Mouse (Mus musculus) cortical plate, adult 2 months (tissue): ENCODE measurements at regions not wholly inside any gene's neighbourhood (a gene's known extent, or its start where the extent isn't known, plus 50 kb on each side); places are given as distances from the start of the nearest gene placed in this dataset.

Source experiments
- H3K27ac ChIP-seq: fragments of 200-500 bp; 2 replicates; pipeline ENCODE4 v1.5.1; 2012; ENCODE audit warnings: low read length, control low read depth, inconsistent platforms; ENCODE audit not compliant: insufficient read depth
- H3K4me1 ChIP-seq: fragments of 200-500 bp; 2 replicates; pipeline ENCODE4 v1.6.1; 2011; ENCODE audit warnings: low read length; ENCODE audit not compliant: control insufficient read depth, insufficient read depth
- H3K4me3 ChIP-seq: fragments of 200-500 bp; 2 replicates; pipeline ENCODE4 v1.5.1; 2011; ENCODE audit warnings: mild to moderate bottlenecking, low read length, control low read depth; ENCODE audit not compliant: insufficient read depth
- CTCF ChIP-seq: fragments of 200-500 bp; IDR thresholded peaks from 2 replicates; pipeline ENCODE4 v1.5.1; 2011; ENCODE audit warnings: mild to moderate bottlenecking, control low read depth, low read length; ENCODE audit not compliant: insufficient read depth; ENCODE audit errors: extremely low read depth
- POLR2A ChIP-seq: fragments of 200-500 bp; IDR thresholded peaks from 2 replicates; pipeline ENCODE4 v1.6.1; 2011; ENCODE audit warnings: mild to moderate bottlenecking, low read length, control low read depth; ENCODE audit not compliant: insufficient read depth; ENCODE audit errors: extremely low read depth

DNA sequence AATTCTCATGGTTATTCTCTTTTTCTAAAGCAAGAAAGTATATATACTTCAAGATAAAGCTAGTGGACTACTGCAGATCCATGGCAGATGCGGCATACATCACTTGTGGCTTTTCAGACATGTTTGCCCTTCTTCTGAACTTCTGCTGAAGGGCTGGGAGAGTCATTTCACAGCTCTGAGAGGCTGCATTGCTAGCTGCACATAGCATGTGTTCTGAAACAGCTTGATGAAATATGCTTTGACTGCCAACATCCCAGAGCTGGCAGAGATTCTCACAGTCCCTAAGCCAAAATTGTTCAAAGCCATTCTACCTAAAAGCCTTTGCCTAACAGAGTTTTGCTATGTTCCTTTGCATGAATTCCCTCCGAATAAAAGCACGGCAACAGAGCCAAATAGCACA, 177.9 kb downstream of the Gm9733 start:
- no peak overlapping the region for H3K27ac ChIP-seq
- TF ChIP-seq POLR2A: no peak
- no peak for TF ChIP-seq CTCF
- no peak overlapping the region for H3K4me3 ChIP-seq
- no peaks in the 10 kb centered on the region; the same call in 1 of the 2 replicates for H3K4me1 ChIP-seq

GRCm38 (mm10) chr3:15156681-15157080, 175.4 kb downstream of the Gm9733 start:
- H3K27ac ChIP-seq: no peak overlapping the region
- no peak for TF ChIP-seq POLR2A
- no peak for TF ChIP-seq CTCF
- no peaks in the 10 kb centered on the region; the same call in 1 of the 2 replicates for H3K4me1 ChIP-seq

GRCm38 (mm10) chr3:15157842-15158241, 174.3 kb downstream of the Gm9733 start:
- Histone ChIP-seq H3K27ac (no peak overlapping the region), H3K4me1 (no peaks in the 10 kb centered on the region; the same call in 1 of the 2 replicates), H3K4me3 (no peak overlapping the region)
- no peak for TF ChIP-seq POLR2A
- TF ChIP-seq CTCF: no peak

More at GRCm38 (mm10) chr3:15156681-15157080, 175.4 kb downstream of the Gm9733 start:
- no peak overlapping the region for H3K4me3 ChIP-seq

- Histone ChIP-seq H3K4me1 (no peaks in the 10 kb centered on the region; the same call in 1 of the 2 replicates), H3K27ac (no peak overlapping the region), H3K4me3 (no peak overlapping the region)
- TF ChIP-seq CTCF (no peak), POLR2A (no peak)
Measured at GRCm38 (mm10) chr3:15158926-15159325, 173.2 kb downstream of the Gm9733 start.

DNA sequence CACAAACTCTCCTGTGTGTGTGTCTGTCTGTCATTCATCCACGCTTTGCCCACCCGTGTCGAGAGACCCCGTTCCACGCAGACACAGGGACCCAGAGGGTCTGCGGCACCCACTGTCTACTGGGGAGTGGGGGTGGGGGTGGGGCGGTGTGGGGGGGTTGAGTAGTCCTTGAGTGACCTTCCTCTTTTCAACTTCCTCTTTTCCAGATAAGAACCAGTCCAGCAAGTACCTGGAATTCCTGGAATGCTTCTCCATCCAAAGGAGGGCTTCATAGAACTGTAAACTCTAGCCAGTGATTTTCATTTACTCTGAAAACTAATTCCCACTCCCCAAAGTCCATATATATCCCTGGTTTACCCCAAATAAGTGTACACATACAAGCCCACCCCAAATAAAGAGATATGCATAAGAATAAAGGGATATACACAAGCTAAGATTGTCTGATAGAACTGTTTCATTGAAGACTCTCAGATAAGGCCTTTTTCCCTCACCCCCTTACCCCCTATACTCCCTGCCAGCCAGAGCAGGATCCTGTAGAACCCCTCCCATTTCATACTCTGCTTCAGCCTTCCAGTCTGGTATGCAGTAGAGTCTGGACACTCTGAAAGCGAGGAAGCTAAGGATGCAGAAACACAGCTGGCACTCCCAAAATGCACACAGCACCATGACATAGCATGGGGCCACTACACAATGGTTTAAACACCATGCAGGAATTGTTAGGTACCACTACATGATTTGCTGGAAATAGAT, 172.0 kb downstream of the Gm9733 start:
- Histone ChIP-seq H3K4me1 (no peaks in the 10 kb centered on the region; the same call in 1 of the 2 replicates), H3K4me3 (no peak overlapping the region), H3K27ac (no peak overlapping the region)
- TF ChIP-seq CTCF: no peak
- no peak for TF ChIP-seq POLR2A

GRCm38 (mm10) chr3:15175811-15176210, 156.3 kb downstream of the Gm9733 start:
- no peak overlapping the region for H3K27ac ChIP-seq
- TF ChIP-seq POLR2A: no peak
- no peak for TF ChIP-seq CTCF
- no peaks in the 10 kb centered on the region for H3K4me1 ChIP-seq
- H3K4me3 ChIP-seq: no peak overlapping the region

- H3K4me1 ChIP-seq: no peaks in the 10 kb centered on the region
- H3K4me3 ChIP-seq: no peak overlapping the region
- no peak overlapping the region for H3K27ac ChIP-seq
- TF ChIP-seq POLR2A: no peak
Measured at GRCm38 (mm10) chr3:15179079-15179812, 152.9 kb downstream of the Gm9733 start.

DNA sequence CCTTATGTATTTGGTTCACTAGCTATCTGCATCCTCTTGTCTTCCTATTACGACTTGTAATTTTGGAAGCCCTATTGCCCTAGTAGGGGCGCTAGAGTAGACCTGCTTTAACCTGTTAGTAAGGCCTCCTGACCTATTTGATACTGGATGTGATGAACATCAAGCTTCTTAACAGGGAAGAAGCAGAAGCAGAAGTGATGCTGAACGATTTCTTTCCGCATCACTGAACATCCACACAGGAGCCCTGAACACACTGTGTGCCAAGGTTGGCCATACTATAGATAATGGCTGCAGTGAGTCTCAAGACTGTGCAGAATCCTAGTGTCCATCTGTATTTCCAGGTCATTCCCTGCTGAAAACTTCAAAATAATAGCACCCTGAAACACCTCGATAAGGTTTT, 151.0 kb downstream of the Gm9733 start:
- Histone ChIP-seq H3K4me3 (no peak overlapping the region), H3K4me1 (no peaks in the 10 kb centered on the region), H3K27ac (no peak overlapping the region)
- TF ChIP-seq CTCF (no peak), POLR2A (no peak)

DNA sequence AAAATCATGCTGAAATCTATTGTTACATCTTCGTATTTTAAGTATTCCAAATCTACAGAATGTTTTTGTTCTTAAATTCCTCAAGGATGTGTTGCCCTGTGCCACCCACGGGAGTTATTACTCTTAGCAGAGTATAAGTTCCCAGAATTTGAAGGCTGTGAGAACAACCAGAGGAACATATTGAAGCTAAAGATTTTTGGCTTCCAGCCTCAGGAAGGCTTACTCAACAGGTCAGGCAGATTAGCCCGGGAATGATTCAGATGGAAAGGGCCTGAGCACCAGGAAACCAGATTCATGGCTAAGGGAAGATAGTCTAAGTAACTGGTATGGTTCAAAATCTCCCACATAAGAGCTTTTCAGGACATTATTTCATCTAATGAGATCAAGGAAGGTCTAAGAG, 145.4 kb downstream of the Gm9733 start:
- no peak for TF ChIP-seq POLR2A
- no peak for TF ChIP-seq CTCF
- H3K4me1 ChIP-seq: no peaks in the 10 kb centered on the region
- no peak overlapping the region for H3K4me3 ChIP-seq
- H3K27ac ChIP-seq: no peak overlapping the region

- H3K4me3 ChIP-seq: no peak overlapping the region
- H3K4me1 ChIP-seq: no peaks in the 10 kb centered on the region
- H3K27ac ChIP-seq: no peak overlapping the region
- TF ChIP-seq CTCF (peak; percentile 96), POLR2A (no peak)
Measured at GRCm38 (mm10) chr3:15194362-15194761, 137.7 kb downstream of the Gm9733 start.
